Mouse (Mus musculus): ENCODE measurements around the gene Pltp. TPM values are rescaled to one million over a fixed set of nuclear protein-coding genes. Genes with fewer than 3 reads are reported as not detected.

Pltp gene
- polyA plus RNA-seq, 1 experiment from 2014 or later = 43.9 TPM

- Histone ChIP-seq H3K27me3 (ENCODE audit: insufficient read depth, low read length) (no peaks in the 10 kb centered on the region), H3K9me3 (replicated peaks; ENCODE audit: low read length) (no peaks in the 10 kb centered on the region), H3K9ac (ENCODE audit: low read depth, low read length) (peak overlapping the region; percentile 59), H3K4me3 (replicated peaks; ENCODE audit: low read depth, low read length) (peak overlapping the region; percentile 76), H3K4me2 (ENCODE audit: low read length) (peak overlapping the region; percentile 76), H3K36me3 (ENCODE audit: insufficient read depth, low read length) (0 out of 2 replicates have a peak, but pooled peaks cover 5% of the 10 kb centered on the region), H3K27ac (peak overlapping the region; percentile 76), H3K4me1 (replicated peaks; ENCODE audit: insufficient read depth, low read length) (0 out of 2 replicates have a peak, but pooled peaks cover 19% of the 10 kb centered on the region)
- no peak for TF ChIP-seq CTCF (IDR thresholded peaks at IDR 0.05; ENCODE audit: low read depth)
- peak; percentile 24 for DNase-seq (ENCODE audit: low spot score)
- peak; percentile 56 for ATAC-seq (replicated peaks; ENCODE audit: low FRiP score, low read depth)
- WGBS = 1% methylated on average over 21 of the region's 21 CpGs
These were observed 52.2 kb downstream of the Pltp start for GRCm38 (mm10) chr2:164805332-164805718.

DNA sequence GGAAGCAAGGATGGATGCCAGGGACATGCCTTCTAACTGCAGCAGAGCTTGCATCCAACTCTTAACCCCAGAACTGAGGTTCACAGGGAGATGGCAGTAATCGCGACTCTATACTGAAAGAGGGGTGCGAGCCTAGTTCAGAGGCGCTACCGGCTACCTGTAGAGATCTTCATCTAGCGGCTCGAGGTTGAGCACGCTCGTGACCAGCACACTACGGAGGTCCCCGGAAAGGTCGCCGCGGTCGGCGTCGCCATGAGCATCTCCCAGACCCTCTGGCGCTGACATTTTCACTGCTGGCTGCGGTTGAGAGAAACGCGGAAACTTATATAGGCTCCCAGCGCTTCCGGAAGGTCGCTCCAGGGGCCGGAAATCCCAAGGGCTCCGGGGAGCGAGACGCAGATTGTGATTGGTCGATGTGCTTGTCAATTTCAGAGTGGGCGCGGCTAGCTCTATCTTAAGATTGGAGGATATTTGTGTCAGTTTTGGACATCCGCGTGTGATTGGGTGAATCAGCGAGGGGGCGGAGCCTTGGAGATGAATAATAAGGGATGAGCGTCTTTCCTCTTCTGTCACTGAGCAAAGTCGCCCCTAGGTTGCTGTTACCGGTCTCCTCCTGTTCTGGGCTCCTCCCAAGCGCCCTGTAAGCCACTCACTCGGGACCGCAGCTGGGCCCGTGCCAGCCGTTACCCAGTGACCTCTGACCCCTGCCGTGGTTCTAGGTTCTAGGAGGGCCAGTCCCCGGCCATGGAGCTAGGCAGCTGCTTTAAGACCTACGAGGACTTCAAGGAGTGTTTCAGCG, 52.8 kb downstream of the Pltp start, which contains the start of the genes Acot8 and Zswim3:
TSS of gene Acot8 (minus strand) at position 350 of the 799 bp plus-strand sequence.
TSS of gene Zswim3 (plus strand) at position 566 of the 799 bp plus-strand sequence.
- ATAC-seq (replicated peaks; ENCODE audit: low FRiP score, low read depth) (peak; percentile 95), DNase-seq (ENCODE audit: low spot score) (peak; percentile 99)
- WGBS = under 1% methylated on average over 47 of the region's 47 CpGs
- Histone ChIP-seq H3K9me3 (replicated peaks; ENCODE audit: low read length) (no peaks in the 10 kb centered on the region), H3K9ac (ENCODE audit: low read depth, low read length) (peak within 1 kb of the TSS; percentile 77), H3K4me2 (ENCODE audit: low read length) (peak within 1 kb of the TSS; percentile 76), H3K4me1 (replicated peaks; ENCODE audit: insufficient read depth, low read length) (0 out of 2 replicates have a peak, but pooled peaks cover 19% of the 10 kb centered on the region), H3K4me3 (replicated peaks; ENCODE audit: low read depth, low read length) (peak within 1 kb of the TSS; percentile 76), H3K27ac (peak within 1 kb of the TSS; percentile 87), H3K36me3 (ENCODE audit: insufficient read depth, low read length) (peaks cover 7% of the 10 kb centered on the region; the same call in 1 of the 2 replicates), H3K27me3 (ENCODE audit: insufficient read depth, low read length) (no peaks in the 10 kb centered on the region)
- TF ChIP-seq CTCF (IDR thresholded peaks at IDR 0.05; ENCODE audit: low read depth) = no peak

GRCm38 (mm10) chr2:164803921-164804313, 53.6 kb downstream of the Pltp start:
- no peak for ATAC-seq (replicated peaks; ENCODE audit: low FRiP score, low read depth)
- no peaks in the 10 kb centered on the region for H3K9me3 ChIP-seq (replicated peaks; ENCODE audit: low read length)
- WGBS = 58% methylated on average over 1 of the region's 1 CpGs
- H3K27me3 ChIP-seq (ENCODE audit: insufficient read depth, low read length) = no peaks in the 10 kb centered on the region
- no peak for DNase-seq (ENCODE audit: low spot score)
- H3K4me1 ChIP-seq (replicated peaks; ENCODE audit: insufficient read depth, low read length) = 0 out of 2 replicates have a peak, but pooled peaks cover 19% of the 10 kb centered on the region
- peaks cover 7% of the 10 kb centered on the region; the same call in 1 of the 2 replicates for H3K36me3 ChIP-seq (ENCODE audit: insufficient read depth, low read length)
- peak overlapping the region; percentile 77 for H3K9ac ChIP-seq (ENCODE audit: low read depth, low read length)
- peak overlapping the region; percentile 76 for H3K4me3 ChIP-seq (replicated peaks; ENCODE audit: low read depth, low read length)
- TF ChIP-seq CTCF (IDR thresholded peaks at IDR 0.05; ENCODE audit: low read depth) = no peak
- H3K4me2 ChIP-seq (ENCODE audit: low read length) = peak overlapping the region; percentile 62
- no peak overlapping the region for H3K27ac ChIP-seq

- Histone ChIP-seq H3K4me1 (replicated peaks; ENCODE audit: insufficient read depth, low read length) (0 out of 2 replicates have a peak, but pooled peaks cover 19% of the 10 kb centered on the region), H3K4me2 (ENCODE audit: low read length) (peak overlapping the region; percentile 62), H3K36me3 (ENCODE audit: insufficient read depth, low read length) (peaks cover 7% of the 10 kb centered on the region; the same call in 1 of the 2 replicates), H3K9me3 (replicated peaks; ENCODE audit: low read length) (no peaks in the 10 kb centered on the region), H3K27ac (peak overlapping the region; percentile 28; the same call in 1 of the 2 replicates), H3K27me3 (ENCODE audit: insufficient read depth, low read length) (no peaks in the 10 kb centered on the region), H3K9ac (ENCODE audit: low read depth, low read length) (no peak overlapping the region), H3K4me3 (replicated peaks; ENCODE audit: low read depth, low read length) (no peak overlapping the region)
- no peak for TF ChIP-seq CTCF (IDR thresholded peaks at IDR 0.05; ENCODE audit: low read depth)
- ATAC-seq (replicated peaks; ENCODE audit: low FRiP score, low read depth) (no peak), DNase-seq (ENCODE audit: low spot score) (no peak)
- WGBS = 78% methylated on average over 16 of the region's 16 CpGs
These were observed 54.1 kb downstream of the Pltp start for GRCm38 (mm10) chr2:164803201-164803920.

DNA sequence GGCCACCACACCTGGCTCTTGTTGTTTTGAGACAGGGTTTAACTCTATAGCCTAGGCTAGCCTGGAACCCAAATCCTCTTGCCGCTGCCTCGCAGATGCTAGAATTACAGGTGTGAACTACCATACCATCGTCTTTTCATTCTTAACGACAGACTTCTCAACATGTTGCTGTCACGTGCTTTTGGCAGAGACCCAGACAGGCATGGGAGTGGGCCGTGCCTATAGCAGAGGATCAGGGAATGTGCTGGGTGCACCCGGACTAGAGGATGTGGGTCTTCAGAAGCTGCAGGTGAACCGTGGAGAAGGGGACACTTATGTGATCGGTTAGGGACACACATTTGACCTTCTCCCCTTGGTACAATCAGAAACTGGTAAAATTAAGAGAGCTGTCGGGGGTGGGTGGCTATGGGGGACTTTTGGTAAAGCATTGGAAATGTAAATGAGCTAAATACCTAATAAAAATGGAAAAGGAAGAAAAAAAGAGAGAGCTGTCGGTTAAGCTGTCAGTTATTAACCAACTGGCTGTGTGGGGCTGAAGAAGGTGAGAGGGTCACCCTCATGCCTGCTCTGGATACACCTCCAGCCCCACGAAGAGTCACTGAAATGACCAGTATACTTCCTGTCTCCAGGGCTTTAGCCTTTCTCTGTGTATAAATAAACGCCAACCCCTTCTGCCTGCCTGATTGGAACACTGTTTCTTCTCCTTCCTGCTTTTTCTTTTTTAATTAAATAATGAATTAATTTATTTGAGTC, 57.1 kb downstream of the Pltp start:
- no peak for TF ChIP-seq CTCF (IDR thresholded peaks at IDR 0.05; ENCODE audit: low read depth)
- ATAC-seq (replicated peaks; ENCODE audit: low FRiP score, low read depth) (no peak), DNase-seq (ENCODE audit: low spot score) (no peak)
- Histone ChIP-seq H3K36me3 (ENCODE audit: insufficient read depth, low read length) (peaks cover 24% of the 10 kb centered on the region), H3K4me1 (replicated peaks; ENCODE audit: insufficient read depth, low read length) (0 out of 2 replicates have a peak, but pooled peaks cover 14% of the 10 kb centered on the region), H3K4me3 (replicated peaks; ENCODE audit: low read depth, low read length) (no peak overlapping the region), H3K9me3 (replicated peaks; ENCODE audit: low read length) (no peaks in the 10 kb centered on the region), H3K4me2 (ENCODE audit: low read length) (no peak overlapping the region), H3K9ac (ENCODE audit: low read depth, low read length) (no peak overlapping the region), H3K27ac (0 out of 2 replicates have a peak overlapping the region, but pooled peaks have one; percentile 8), H3K27me3 (ENCODE audit: insufficient read depth, low read length) (no peaks in the 10 kb centered on the region)
- WGBS = 82% methylated on average over 13 of the region's 13 CpGs

Measured in kidney, postnatal 0 days (tissue).